In the genomic region with DNA sequence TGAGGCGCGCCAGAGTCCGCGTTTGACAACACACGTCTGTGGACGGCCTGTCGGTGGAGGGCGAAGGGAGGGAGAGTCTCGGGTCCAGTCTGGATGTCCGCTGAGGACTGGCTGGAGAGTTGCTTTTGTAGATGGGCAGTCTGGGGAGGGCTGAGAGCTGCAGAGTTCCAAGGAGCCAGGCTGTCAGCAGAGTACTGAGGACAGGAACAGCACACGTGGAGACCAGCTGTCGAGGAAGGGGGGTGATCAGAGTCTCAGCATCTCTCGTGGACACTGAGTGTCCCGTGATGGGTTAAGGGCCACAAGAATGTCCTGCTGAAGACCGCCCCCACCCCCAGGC, we compare ENCODE assay signal across 1 mouse cellular context.
TF ChIP-seq lines count a peak whose summit lies in the region.

No protein-coding gene starts in this region.

TF ChIP-seq in MEL, 35 proteins besides CTCF, POLR2A, EP300 and RAD21 (continued from another document):
- TF ChIP-seq ZC3H11A (IDR thresholded peaks at IDR 0.05; ENCODE audit: low read depth, low read length) (no peak), ZKSCAN1 (IDR thresholded peaks at IDR 0.05; ENCODE audit: low read depth, low read length) (no peak), ETS1 (IDR thresholded peaks at IDR 0.05; ENCODE audit: low read depth, low read length) (no peak)
